Mouse (Mus musculus): Measurements from ENCODE around the gene Zswim3.

DNA sequence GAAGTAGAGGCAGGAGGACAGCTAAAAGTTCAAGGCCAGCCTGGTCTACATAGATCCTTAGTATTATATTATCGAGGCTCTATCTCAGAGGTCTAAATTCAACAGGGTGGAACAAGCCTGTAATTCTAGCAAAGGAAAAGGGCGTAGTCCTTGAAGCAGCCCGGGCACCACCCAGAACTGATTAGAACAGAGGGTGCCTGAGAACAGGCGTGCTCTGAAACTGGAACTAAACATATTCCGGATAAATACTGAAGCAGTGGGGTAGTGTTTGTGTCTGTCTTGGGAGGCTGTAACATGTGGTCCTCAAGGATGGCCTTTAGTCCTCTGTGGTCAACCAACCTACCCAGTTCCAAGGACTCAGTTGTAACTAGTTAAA, 30.9 kb upstream of the Zswim3 start:
- TF ChIP-seq CTCF (conservative IDR thresholded peaks at IDR 0.05; ENCODE audit: insufficient read depth, insufficient read length, low read depth, low read length) (no peak), POLR2A (IDR thresholded peaks at IDR 0.05; ENCODE audit: low read depth, low read length) (no peak)
